Mouse (Mus musculus) kidney, adult 2 months (tissue): ENCODE data around the gene Ccdc63.
"Not testable (repeated sequence)": the region's sequence is repeated elsewhere in the genome, so short reads cannot be mapped to it uniquely, and the experiment has no call there.

Source experiments
- CTCF ChIP-seq: fragments of 200-500 bp; conservative IDR thresholded peaks from 2 replicates; pipeline ENCODE4 v1.5.1; 2011; ENCODE audit warnings: low read depth, mild to moderate bottlenecking, control low read depth, low read length, moderate library complexity, mixed read lengths; ENCODE audit not compliant: insufficient read depth, insufficient read length
- POLR2A ChIP-seq: fragments of 200-500 bp; IDR thresholded peaks from one replicate; pipeline ENCODE4 v1.6.1; 2011; ENCODE audit warnings: low read depth, low read length, control low read depth

- TF ChIP-seq POLR2A, CTCF: not testable (repeated sequence)
Measured at GRCm38 (mm10) chr5:122184858-122185257, 44.2 kb upstream of the Ccdc63 start.
